Mouse (Mus musculus): ENCODE data around the gene Smndc1. TPM values are rescaled to one million over a fixed set of nuclear protein-coding genes. Genes with fewer than 3 reads are reported as not detected.
"Not testable (repeated sequence)": the region's sequence is repeated elsewhere in the genome, so short reads cannot be mapped to it uniquely, and the experiment has no call there.

The Smndc1 gene
- polyA plus RNA-seq, 1 experiment from 2014 or later, result 14.9 TPM

GRCm38 (mm10) chr19:53404219-53404836 lies 13.9 kb upstream of the Smndc1 start:
- ATAC-seq (ENCODE audit: low read depth), result no peak
- no peak overlapping the region for H3K4me3 ChIP-seq (ENCODE audit: low read depth, low read length)
- 65% methylated on average over 10 of the region's 10 CpGs for WGBS (ENCODE audit: insufficient replicate concordance)

GRCm38 (mm10) chr19:53402741-53403432 lies 12.5 kb upstream of the Smndc1 start:
- no peaks in the 10 kb centered on the region for H3K27me3 ChIP-seq (ENCODE audit: control insufficient read depth, insufficient read depth, low read depth, low read length)
- H3K4me3 ChIP-seq (ENCODE audit: low read depth, low read length), result no peak overlapping the region
- H3K27ac ChIP-seq (ENCODE audit: low read length), result no peak overlapping the region
- H3K9ac ChIP-seq (ENCODE audit: low read depth, low read length), result no peak overlapping the region
- 47% methylated on average over 12 of the region's 12 CpGs for WGBS (ENCODE audit: insufficient replicate concordance)
- H3K36me3 ChIP-seq (ENCODE audit: control insufficient read depth, insufficient read depth), result no peaks in the 10 kb centered on the region
- H3K4me1 ChIP-seq (ENCODE audit: control insufficient read depth, low read depth, low read length), result no peaks in the 10 kb centered on the region
- ATAC-seq (ENCODE audit: low read depth), result no peak
- H3K9me3 ChIP-seq (replicated peaks; ENCODE audit: control insufficient read depth, low read length), result no peaks in the 10 kb centered on the region
- H3K4me2 ChIP-seq (ENCODE audit: low read depth, low read length), result no peak overlapping the region

More at GRCm38 (mm10) chr19:53404219-53404836, 13.9 kb upstream of the Smndc1 start:
- no peak overlapping the region for H3K9ac ChIP-seq (ENCODE audit: low read depth, low read length)
- no peak overlapping the region for H3K27ac ChIP-seq (ENCODE audit: low read length)
- H3K36me3 ChIP-seq (ENCODE audit: control insufficient read depth, insufficient read depth), result no peaks in the 10 kb centered on the region
- no peak overlapping the region for H3K4me2 ChIP-seq (ENCODE audit: low read depth, low read length)
- no peaks in the 10 kb centered on the region for H3K9me3 ChIP-seq (replicated peaks; ENCODE audit: control insufficient read depth, low read length)
- no peaks in the 10 kb centered on the region for H3K27me3 ChIP-seq (ENCODE audit: control insufficient read depth, insufficient read depth, low read depth, low read length)
- no peaks in the 10 kb centered on the region for H3K4me1 ChIP-seq (ENCODE audit: control insufficient read depth, low read depth, low read length)

GRCm38 (mm10) chr19:53400332-53401110 lies 10.1 kb upstream of the Smndc1 start:
- no peak overlapping the region for H3K27ac ChIP-seq (ENCODE audit: low read length)
- no peaks in the 10 kb centered on the region for H3K27me3 ChIP-seq (ENCODE audit: control insufficient read depth, insufficient read depth, low read depth, low read length)
- 64% methylated on average over 16 of the region's 16 CpGs for WGBS (ENCODE audit: insufficient replicate concordance)
- H3K4me2 ChIP-seq (ENCODE audit: low read depth, low read length), result no peak overlapping the region
- no peaks in the 10 kb centered on the region; the same call in 1 of the 2 replicates for H3K4me1 ChIP-seq (ENCODE audit: control insufficient read depth, low read depth, low read length)
- H3K4me3 ChIP-seq (ENCODE audit: low read depth, low read length), result no peak overlapping the region
- H3K36me3 ChIP-seq (ENCODE audit: control insufficient read depth, insufficient read depth), result no peaks in the 10 kb centered on the region
- no peak overlapping the region for H3K9ac ChIP-seq (ENCODE audit: low read depth, low read length)
- no peak for ATAC-seq (ENCODE audit: low read depth)
- no peaks in the 10 kb centered on the region for H3K9me3 ChIP-seq (replicated peaks; ENCODE audit: control insufficient read depth, low read length)

- Histone ChIP-seq H3K4me3 (ENCODE audit: low read depth, low read length) (no peak overlapping the region), H3K4me2 (ENCODE audit: low read depth, low read length) (no peak overlapping the region), H3K36me3 (ENCODE audit: control insufficient read depth, insufficient read depth) (no peaks in the 10 kb centered on the region), H3K27ac (ENCODE audit: low read length) (no peak overlapping the region), H3K9ac (ENCODE audit: low read depth, low read length) (no peak overlapping the region), H3K27me3 (ENCODE audit: control insufficient read depth, insufficient read depth, low read depth, low read length) (no peaks in the 10 kb centered on the region), H3K9me3 (replicated peaks; ENCODE audit: control insufficient read depth, low read length) (no peaks in the 10 kb centered on the region), H3K4me1 (ENCODE audit: control insufficient read depth, low read depth, low read length) (peaks cover 5% of the 10 kb centered on the region)
- ATAC-seq (ENCODE audit: low read depth), result no peak
- 24% methylated on average over 4 of the region's 4 CpGs for whole genome bisulfite sequencing (ENCODE audit: insufficient replicate concordance)
Observed at GRCm38 (mm10) chr19:53399213-53399612, 8.8 kb upstream of the Smndc1 start.

- ATAC-seq (ENCODE audit: low read depth), result no peak
- H3K9me3 ChIP-seq (replicated peaks; ENCODE audit: control insufficient read depth, low read length), result no peaks in the 10 kb centered on the region
- no peaks in the 10 kb centered on the region for H3K36me3 ChIP-seq (ENCODE audit: control insufficient read depth, insufficient read depth)
- no peaks in the 10 kb centered on the region for H3K27me3 ChIP-seq (ENCODE audit: control insufficient read depth, insufficient read depth, low read depth, low read length)
- H3K4me2 ChIP-seq (ENCODE audit: low read depth, low read length), result no peak overlapping the region
- peaks cover 5% of the 10 kb centered on the region for H3K4me1 ChIP-seq (ENCODE audit: control insufficient read depth, low read depth, low read length)
- no peak overlapping the region for H3K4me3 ChIP-seq (ENCODE audit: low read depth, low read length)
- 65% methylated on average over 12 of the region's 12 CpGs for WGBS (ENCODE audit: insufficient replicate concordance)
- H3K27ac ChIP-seq (ENCODE audit: low read length), result no peak overlapping the region
- H3K9ac ChIP-seq (ENCODE audit: low read depth, low read length), result no peak overlapping the region
Observed at GRCm38 (mm10) chr19:53397451-53398233, 7.3 kb upstream of the Smndc1 start.

- not testable (repeated sequence) for H3K4me2 ChIP-seq (ENCODE audit: low read depth, low read length); ATAC-seq (ENCODE audit: low read depth)
Observed at GRCm38 (mm10) chr19:53395805-53396204, 5.4 kb upstream of the Smndc1 start.

GRCm38 (mm10) chr19:53394956-53395355 lies 4.6 kb upstream of the Smndc1 start:
- not testable (repeated sequence) for H3K27ac ChIP-seq (ENCODE audit: low read length); H3K27me3 ChIP-seq (ENCODE audit: control insufficient read depth, insufficient read depth, low read depth, low read length); ATAC-seq (ENCODE audit: low read depth); H3K9ac ChIP-seq (ENCODE audit: low read depth, low read length); H3K36me3 ChIP-seq (ENCODE audit: control insufficient read depth, insufficient read depth); H3K4me2 ChIP-seq (ENCODE audit: low read depth, low read length); H3K9me3 ChIP-seq (replicated peaks; ENCODE audit: control insufficient read depth, low read length); H3K4me3 ChIP-seq (ENCODE audit: low read depth, low read length)
- H3K4me1 ChIP-seq (ENCODE audit: control insufficient read depth, low read depth, low read length), result peaks cover 15% of the 10 kb centered on the region
- 50% methylated on average over 3 of the region's 3 CpGs for WGBS (ENCODE audit: insufficient replicate concordance)

More at GRCm38 (mm10) chr19:53395805-53396204, 5.4 kb upstream of the Smndc1 start:
- H3K27me3 ChIP-seq (ENCODE audit: control insufficient read depth, insufficient read depth, low read depth, low read length); H3K9ac ChIP-seq (ENCODE audit: low read depth, low read length); H3K36me3 ChIP-seq (ENCODE audit: control insufficient read depth, insufficient read depth); H3K27ac ChIP-seq (ENCODE audit: low read length); H3K9me3 ChIP-seq (replicated peaks; ENCODE audit: control insufficient read depth, low read length); H3K4me3 ChIP-seq (ENCODE audit: low read depth, low read length): not testable (repeated sequence)
- 51% methylated on average over 5 of the region's 5 CpGs for WGBS (ENCODE audit: insufficient replicate concordance)
- H3K4me1 ChIP-seq (ENCODE audit: control insufficient read depth, low read depth, low read length), result peaks cover 15% of the 10 kb centered on the region

- no peak overlapping the region for H3K4me3 ChIP-seq (ENCODE audit: low read depth, low read length)
- ATAC-seq (ENCODE audit: low read depth), result no peak
- H3K4me1 ChIP-seq (ENCODE audit: control insufficient read depth, low read depth, low read length), result peaks cover 15% of the 10 kb centered on the region
- H3K36me3 ChIP-seq (ENCODE audit: control insufficient read depth, insufficient read depth), result no peaks in the 10 kb centered on the region
- no peak overlapping the region for H3K9ac ChIP-seq (ENCODE audit: low read depth, low read length)
- H3K27ac ChIP-seq (ENCODE audit: low read length), result no peak overlapping the region
- WGBS (ENCODE audit: insufficient replicate concordance), result 14% methylated on average over 7 of the region's 7 CpGs
- H3K9me3 ChIP-seq (replicated peaks; ENCODE audit: control insufficient read depth, low read length), result no peaks in the 10 kb centered on the region
- H3K4me2 ChIP-seq (ENCODE audit: low read depth, low read length), result no peak overlapping the region
- no peaks in the 10 kb centered on the region for H3K27me3 ChIP-seq (ENCODE audit: control insufficient read depth, insufficient read depth, low read depth, low read length)
Observed at GRCm38 (mm10) chr19:53394552-53394951, 4.2 kb upstream of the Smndc1 start.

Data from liver, embryonic 16.5 days (tissue).